Mouse (Mus musculus) liver, postnatal 0 days (tissue): ENCODE data around the gene Nanog.

ENCODE experiments used
- CTCF ChIP-seq: sonication (generic); IDR thresholded peaks from 2 replicates; pipeline ENCODE4 v1.5.1; 2016; ENCODE audit warnings: antibody characterized with exemption, low read depth
- EP300 ChIP-seq: IDR thresholded peaks from 2 replicates; pipeline ENCODE4 v1.6.1; 2016; ENCODE audit warnings: antibody characterized with exemption, low read depth, mild to moderate bottlenecking

DNA sequence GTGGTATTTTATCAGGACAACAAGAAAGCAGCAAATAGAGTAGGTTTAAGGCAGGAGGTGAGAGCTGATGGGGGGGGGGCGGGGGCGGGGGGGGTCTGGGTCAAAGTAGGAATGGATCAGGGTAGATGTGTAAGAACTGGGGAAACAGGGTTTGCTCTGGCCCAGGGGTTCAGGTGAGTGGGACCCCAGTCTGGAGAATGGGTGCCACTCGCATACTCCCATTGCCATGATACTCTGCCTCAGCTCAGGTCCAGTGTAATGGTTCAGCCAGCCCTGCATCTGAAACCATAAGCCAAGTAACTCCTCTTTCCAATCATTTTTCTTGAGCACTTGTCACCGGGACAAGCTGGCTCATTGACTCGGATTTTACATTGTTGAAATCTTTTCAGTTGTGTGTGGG lies 38.5 kb upstream of the Nanog start:
- TF ChIP-seq CTCF (no peak), EP300 (no peak)
